Mouse (Mus musculus) heart, postnatal 36 days (tissue): ENCODE measurements at regions not wholly inside any gene's neighbourhood (a gene's known extent, or its start where the extent isn't known, plus 50 kb on each side); places are given as distances from the start of the nearest gene placed in this dataset.

Source experiments
- DNase-seq, 2 experiments: peaks; one replicate each; pipeline ENCODE4 v3.0.0; 2021 to 2022
- intact Hi-C: fragments of 180-260 bp; cut with DNase I; formaldehyde crosslinking; loops from one replicate; pipeline ENCODE4 v1.15.1; 2025

- no peak for DNase-seq
- intact Hi-C loops = no loop called here
Measured at GRCm38 (mm10) chr14:89242159-89242558, 771.0 kb upstream of the Pcdh20 start.

DNA sequence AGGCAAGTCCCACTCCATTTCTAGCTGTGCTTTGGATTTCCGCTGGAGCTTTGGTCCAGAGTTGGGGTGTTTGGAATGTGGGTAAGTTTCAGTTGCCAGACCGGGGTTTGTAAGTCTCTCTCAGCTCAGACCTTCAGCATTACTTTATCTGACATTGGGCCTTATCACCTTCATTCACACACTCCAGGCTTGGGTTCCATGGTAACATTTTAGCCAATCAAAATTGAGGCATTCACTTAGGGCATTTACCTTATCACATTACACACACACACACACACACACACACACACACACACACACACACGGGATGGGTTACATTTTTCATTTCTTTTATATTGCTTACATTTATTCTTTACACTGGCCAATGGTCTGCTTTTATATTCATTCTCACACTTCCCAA is 765.3 kb upstream of the Pcdh20 start:
- intact Hi-C loops = no loop called here
- DNase-seq = no peak

DNA sequence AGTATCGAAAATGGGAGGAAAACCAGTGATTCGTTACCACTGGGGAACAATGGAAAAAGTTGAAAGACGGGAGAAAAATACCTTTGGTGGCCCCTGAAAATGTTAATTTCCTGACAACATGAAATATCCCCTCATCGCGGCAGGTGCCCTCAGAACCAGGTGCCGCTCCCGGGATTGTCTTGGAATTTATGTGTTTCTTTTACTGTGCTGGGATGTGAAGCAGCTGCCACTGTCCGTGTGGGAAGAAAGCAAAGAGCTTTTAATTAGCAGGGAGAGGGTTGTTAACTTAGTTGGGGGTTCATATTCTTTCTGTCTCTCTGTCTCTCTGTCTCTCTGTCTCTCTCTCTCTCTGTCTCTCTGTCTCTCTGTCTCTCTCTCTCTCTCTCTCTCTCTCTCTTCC is 759.3 kb upstream of the Pcdh20 start:
- DNase-seq = no peak
- intact Hi-C loops = no loop called here

- intact Hi-C loops = no loop called here
- no peak for DNase-seq
Measured at GRCm38 (mm10) chr14:89217390-89217789, 746.2 kb upstream of the Pcdh20 start.

GRCm38 (mm10) chr14:89181386-89181979 is 710.3 kb upstream of the Pcdh20 start:
- intact Hi-C loops = no loop called here
- no peak for DNase-seq

DNA sequence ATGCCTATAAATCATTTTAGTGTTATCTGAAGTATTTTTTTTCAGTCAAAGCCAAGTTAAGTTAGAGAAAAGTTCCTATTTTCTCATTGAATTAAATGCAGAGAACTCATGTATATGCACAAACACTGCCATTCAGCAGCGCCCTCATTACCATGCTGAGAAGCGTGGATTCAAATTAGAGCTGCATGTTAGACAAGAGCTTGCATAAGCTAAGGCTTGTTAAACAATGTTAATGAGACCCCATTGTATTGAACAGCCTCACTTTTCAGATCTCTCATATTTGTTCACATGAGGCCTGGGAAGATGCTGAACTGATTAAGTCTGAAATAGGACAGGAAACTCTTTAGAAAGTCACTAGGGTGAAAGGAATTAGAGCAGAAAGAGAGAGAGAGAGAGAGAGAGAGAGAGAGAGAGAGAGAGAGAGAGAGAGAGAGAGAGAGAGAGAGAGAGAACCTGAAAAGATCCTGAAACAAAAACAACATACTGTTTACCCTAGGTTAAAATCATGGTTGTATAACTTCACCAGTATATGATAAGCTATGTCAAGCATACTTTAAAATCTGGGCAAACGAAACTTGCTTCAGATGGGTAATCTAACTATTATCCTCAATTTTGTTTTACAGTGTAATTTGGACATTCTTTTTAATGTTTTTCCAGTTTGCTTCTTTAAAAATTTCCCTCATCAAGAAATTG is 671.9 kb upstream of the Pcdh20 start:
- intact Hi-C loops = no loop called here

GRCm38 (mm10) chr14:89099296-89099695 is 628.1 kb upstream of the Pcdh20 start:
- intact Hi-C loops = no loop called here
- DNase-seq = no peak

More for the DNA sequence above, 671.9 kb upstream of the Pcdh20 start:
- DNase-seq = no peak

DNA sequence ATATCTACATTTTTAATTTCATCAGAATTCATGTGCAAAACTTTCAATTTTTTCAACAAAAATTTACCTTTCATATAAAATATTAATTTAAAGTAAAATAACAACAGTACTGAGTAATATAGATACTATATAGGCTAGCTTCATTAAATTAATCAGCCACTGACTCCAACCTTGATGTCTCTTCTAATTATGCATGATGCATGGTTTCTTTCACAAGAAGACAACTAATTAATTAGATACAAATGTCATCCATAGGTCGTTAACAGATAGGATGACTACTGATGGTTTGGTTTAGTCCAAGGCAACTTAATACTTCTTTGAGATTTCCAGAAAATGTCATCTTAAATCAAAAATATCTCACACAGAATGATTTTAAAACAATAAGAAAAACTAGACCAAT is 618.5 kb upstream of the Pcdh20 start:
- intact Hi-C loops = no loop called here

DNA sequence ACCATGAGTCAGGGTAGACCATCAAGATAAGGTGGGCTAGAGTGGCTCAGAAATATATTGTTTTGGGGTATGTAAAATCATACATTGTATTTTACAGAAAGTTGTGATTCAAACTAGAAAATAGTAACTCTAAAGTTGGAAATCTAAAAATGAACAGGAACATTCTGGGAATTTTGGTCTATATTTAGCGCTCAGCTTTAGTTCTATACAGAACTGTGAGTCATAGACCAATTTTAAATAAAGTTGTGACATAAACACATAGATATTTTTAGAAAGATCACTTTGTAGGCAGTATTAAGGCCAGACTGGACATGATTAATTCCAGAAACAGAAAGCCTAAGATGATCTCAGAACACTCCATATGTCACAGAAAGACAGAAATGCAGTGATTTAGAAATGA is 604.8 kb upstream of the Pcdh20 start:
- intact Hi-C loops = no loop called here
- DNase-seq = no peak

More for the DNA sequence above, 618.5 kb upstream of the Pcdh20 start:
- no peak for DNase-seq

DNA sequence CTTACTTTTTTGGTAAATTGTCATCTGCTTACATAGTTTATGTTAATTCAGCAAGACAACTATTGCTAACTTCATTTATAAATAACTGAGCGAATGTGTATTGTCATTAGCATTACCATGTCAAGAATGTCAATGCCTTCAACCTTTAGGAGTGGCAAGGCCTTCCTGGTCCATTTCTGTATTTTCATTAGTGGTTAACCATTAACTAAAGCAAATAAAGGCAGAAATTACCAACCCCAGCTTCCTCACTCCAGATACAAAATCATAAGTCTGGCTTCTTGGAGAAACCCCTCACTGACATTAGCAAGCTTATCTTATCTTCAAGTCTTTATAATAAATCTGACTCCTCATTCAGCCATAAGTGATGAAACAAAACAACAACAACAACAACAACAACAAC is 592.8 kb upstream of the Pcdh20 start:
- no peak for DNase-seq
- intact Hi-C loops = no loop called here

DNA sequence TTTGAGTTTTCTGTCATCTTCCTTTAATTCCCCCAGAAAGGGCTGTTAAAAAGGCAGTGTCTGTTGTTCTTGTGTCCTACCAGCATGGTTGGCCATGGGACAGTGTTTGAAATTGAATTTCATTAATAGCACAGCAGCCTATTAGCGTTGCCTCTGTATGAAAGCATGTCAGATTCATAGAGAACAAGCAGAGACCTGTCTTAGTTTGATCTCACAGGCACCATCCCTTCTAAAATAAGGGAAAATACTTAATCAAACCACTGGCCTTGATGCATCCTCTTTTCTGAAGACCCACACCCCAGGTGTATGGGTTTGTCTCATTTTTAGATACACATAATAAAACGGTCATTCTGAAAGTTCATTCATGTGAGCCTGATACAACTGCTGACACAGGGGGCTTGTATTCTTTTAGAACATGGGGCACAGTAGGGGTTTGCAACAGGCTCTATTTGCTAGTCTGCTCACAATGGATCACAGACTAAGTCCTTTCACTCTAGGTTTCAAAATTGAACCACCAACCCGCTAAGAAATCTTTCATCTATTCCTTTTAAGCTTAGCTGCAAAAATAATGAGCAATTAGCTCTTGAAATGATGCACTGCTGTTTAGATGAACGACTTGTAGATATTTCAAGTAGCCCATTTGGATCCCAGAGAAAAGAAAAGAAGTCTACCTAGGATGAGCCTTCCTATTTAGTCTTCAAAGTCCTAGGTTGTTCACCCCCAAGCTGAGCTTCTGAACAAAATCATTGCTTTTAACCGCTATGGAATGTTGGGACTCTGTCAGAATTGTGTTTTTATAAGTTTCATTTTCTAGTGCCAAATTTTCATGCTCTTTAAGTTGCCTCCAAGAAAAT is 591.6 kb upstream of the Pcdh20 start:
- intact Hi-C loops = no loop called here
- no peak for DNase-seq

DNA sequence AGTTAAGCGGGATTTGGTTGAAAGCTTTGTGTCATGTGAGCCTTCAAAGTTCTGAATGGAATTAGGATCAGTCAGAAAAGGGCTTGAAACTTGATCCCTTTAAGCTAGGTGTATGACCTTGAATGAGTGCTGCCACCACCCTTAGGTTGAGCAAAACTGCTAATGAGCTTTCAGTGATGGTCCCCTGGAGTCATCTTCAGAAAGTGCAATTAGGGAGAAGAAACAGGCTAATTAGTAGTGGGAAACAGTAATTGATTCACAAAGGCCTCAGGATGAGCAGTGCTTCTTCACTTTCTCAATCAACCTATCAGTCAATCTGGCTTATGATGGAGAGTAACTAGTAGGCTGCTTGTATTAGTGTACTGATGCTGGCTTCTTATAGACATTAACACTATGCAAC is 590.1 kb upstream of the Pcdh20 start:
- intact Hi-C loops = no loop called here
- no peak for DNase-seq

DNA sequence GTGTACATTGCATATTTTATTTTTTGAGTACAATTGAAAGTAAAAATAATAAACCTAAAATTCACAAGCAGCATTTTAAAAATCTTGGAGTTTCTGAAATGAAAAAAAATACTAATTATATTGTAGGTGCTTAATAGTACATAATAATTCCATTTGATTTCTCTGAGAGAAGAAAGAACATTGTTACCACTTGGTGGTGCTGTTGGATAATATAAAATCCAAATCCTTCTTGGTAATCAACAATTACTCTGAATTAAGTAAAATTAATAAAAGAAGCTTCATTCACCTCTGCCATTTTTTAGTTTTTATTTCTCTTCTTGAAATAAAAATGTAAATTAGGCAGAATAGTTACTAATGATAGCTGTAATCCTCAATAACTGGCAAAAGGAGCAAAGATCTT is 563.2 kb upstream of the Pcdh20 start:
- intact Hi-C loops = no loop called here
- DNase-seq = no peak

GRCm38 (mm10) chr14:89011440-89011839 is 540.2 kb upstream of the Pcdh20 start:
- DNase-seq = no peak
- intact Hi-C loops = no loop called here

DNA sequence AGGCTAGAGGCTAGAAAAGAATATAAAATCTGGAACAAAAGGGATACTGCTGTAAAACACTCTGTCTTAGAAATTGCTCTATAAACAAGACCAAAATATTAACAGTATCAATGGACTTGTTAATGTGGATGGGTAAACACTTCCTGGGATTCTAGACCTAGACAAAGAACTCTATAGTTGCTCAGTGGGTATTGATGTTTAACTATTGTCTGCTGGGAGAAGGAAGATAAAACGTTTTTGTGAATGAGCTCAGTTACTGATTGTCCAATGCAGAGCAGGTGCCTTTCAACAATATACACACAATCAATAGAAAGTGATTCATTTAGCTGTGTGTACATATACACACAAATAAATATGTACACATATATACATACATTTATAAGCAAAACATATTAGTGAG is 538.5 kb upstream of the Pcdh20 start:
- intact Hi-C loops = no loop called here
- no peak for DNase-seq

DNA sequence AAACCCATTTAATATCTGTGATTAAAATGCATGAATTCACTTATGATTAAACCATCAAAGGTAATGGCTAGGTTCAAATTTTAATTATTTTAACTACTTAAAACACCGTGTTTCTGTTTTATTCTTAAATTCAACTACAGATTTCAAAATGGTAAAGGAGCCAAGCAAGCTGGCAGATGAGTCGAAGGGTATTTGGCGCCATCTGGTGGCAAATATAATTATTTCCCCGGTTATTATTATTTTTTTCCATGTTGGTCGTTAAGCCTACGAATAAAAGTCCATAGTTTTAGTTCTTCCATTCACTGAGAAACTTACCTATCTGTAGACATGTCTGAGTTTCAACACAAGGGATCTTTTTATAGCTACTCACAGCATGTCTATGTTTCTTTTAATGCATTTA is 510.7 kb upstream of the Pcdh20 start:
- intact Hi-C loops = loop anchor here (5.0 kb wide), 1 partner anchor 1520 kb away; no protein-coding TSS in a partner anchor
- DNase-seq = no peak

GRCm38 (mm10) chr14:88976007-88976406 is 504.8 kb upstream of the Pcdh20 start:
- intact Hi-C loops = no loop called here

GRCm38 (mm10) chr14:88934569-88934968 is 463.4 kb upstream of the Pcdh20 start:
- intact Hi-C loops = no loop called here
- no peak for DNase-seq

More at GRCm38 (mm10) chr14:88976007-88976406, 504.8 kb upstream of the Pcdh20 start:
- no peak for DNase-seq
